Mouse (Mus musculus) lung, postnatal 10 days (tissue): ENCODE data around the gene Pex16.

Experiments
- DNase-seq: peaks from one replicate; pipeline ENCODE4 v3.0.0; 2021

Gene Pex16

DNA sequence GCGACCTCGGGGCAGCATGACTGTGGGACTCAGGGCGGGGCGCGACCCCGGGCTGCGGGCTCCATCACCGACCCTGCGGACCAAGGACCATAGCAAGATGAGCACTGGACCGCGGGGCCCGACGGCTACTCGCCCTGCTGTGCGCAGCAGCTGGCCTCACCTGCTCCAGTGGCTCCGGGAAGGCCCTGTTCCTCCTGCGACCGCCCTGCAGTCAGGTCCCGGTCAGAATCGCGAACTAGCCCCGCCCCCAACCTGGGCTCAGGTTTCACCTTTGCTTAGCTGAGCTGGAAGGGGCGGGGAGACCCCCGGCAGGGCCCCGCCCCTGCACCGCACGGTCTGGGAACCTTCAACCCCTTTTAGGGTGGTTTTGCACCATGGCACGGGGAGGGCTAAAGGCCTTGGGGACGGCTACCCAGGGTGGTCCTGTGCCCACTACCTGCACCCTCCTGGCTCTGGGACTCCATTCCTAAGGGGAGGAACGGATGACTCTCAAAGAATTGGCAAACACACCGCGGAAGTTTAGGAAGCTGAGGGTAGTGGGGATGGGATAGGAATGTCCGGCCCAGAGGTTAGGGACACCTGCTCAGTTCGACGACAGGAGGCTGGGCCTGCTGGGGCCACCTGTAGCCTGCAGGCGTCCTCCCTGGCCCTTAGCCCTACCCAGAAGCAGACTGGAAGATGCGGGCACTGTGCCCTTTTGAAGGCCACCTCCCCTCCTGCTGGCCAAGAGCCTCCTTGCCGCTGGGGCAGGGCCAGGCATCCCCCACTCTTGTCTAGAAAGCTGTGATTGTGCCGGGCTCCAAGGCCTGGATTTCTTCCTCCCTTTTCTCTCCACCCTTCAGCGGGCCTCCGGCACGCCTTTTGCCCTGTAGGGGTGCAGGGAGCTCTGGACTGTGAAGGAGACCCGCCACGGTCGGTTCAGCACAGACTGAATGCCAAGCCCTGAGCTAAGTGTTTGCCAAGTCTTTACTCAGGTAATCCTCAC, 3.4 kb upstream of the Pex16 start:
- DNase-seq, result peak; percentile 84

DNA sequence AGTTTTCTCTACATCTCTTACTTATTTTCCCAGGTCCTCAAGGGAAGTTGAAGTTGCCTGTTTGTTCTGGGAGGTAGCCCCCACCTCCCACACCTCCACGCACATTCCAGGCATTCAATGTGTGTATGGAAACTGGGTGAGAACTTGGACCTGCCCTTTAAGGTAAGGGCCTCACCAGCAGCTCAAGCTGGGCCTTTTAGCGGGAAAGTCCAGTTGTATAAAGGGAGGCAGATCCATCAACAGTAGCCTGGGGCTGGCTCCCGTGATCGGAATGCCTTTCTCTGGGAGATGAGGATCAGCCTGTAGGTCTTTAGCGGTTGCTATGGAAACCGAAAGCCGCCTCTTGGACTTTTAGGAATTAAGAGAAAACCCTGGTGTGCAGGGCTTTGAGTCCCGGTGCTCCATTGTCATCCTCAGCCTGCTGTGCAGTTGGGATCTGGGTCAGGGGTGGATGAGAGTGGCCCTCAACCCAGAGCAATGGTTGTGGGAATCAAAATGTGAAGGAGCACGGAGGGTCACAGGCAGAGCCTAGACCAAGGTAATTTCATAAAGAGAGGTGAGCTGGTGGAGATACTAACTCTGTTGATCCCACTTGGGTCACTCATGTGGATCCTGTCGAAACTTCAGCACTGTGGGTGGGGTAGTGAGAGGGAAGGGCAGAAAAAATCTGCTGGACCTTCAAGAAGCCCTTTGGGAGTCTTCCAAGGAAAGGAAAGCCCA, 2.3 kb upstream of the Pex16 start:
- DNase-seq, result no peak

DNA sequence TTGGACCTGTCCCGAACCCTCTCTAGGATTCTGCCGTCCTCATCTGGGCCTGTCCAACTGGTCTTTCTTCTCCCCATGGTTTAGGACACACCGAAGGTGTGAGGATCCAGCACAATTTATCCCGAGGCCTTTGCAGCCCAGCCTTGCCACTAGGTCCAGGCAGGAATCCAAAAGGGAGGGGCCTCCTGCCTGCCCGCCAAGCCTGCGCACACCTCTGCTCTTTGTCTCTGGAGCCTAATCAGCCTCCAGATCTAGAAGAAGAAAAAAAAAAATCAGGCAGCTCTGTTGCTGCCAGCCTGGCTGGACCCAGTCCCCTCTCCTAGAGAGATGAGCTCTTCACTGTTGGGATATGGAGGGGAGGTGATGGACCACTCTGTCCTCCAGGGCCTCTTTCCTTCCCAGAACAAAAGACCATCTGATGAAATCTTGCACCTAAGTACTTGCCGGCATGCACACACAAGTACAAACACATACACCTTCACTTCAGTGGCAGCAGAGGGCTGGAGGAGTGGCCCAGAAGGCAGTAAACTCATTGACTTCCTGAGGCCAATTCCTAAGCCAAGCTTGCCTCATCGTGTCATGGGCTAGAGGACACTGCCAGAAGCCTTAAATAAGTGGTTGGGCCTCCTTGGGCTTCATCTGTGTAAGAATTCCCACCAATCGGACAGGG, 1.6 kb upstream of the Pex16 start:
- peak; percentile 80 for DNase-seq

DNA sequence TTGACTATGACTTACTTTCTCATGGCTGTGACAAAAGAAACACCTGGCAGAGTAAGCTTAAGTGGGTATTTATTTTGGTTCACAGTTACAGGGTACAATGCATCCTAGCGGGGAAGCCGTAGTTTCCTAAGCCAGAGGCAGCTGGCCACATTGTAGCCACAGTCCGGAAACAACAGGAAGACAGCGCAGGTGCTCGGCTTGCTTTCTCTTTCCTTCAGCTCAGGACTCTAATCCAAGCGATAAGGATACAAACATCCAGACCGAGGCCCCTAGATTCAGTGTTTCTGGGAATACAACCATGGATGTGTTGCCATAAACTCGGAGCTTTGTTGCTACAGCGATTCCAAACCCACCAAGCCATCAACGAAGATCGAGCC, 1.1 kb upstream of the Pex16 start:
- DNase-seq, result no peak

DNA sequence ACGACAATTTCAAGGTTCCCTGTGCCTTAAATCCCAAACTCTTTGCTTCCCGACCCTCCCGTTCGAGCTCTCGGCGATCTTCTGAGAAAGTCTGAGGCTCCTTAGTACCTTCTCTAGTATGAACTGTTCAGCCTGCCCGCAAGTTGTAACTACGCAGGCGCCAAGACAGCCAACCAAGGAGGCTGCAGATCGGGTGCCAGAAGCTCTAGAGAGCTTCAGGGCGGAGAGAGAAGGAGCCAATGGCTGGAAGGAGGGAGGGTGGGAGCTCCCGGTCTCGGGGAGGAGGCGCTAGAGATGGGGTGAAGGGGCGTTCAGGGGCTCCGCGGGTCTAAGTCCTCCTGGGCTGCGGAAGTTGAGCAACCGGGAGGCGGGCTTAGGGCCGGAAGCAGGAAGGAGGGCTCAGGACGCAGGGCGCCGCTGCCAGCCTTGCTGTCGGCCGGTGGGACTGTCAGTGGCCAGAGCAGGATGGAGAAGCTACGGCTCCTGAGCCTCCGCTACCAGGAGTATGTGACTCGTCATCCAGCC, 685 bp downstream of the Pex16 start:
- peak; percentile 99 for DNase-seq

DNA sequence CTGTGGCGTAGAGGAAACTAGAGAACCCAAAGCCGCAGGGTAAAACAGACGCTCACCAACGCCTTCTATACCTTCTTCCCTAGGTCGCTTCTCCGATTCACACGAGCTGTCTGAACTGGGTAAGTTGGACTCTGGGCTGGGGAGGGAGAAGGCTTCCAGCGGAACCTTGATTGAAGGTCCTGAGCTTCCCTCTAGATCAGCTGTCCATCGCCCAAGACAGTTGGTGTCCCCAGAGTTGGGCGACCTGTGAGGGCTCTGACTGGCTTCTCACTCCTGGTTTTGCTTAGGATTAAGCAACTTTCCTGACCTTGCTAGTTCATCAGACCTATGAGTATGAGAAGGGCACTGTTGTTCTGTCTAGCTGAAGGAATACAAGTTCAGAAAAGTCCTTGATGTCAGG, 1.3 kb downstream of the Pex16 start:
- DNase-seq, result no peak

DNA sequence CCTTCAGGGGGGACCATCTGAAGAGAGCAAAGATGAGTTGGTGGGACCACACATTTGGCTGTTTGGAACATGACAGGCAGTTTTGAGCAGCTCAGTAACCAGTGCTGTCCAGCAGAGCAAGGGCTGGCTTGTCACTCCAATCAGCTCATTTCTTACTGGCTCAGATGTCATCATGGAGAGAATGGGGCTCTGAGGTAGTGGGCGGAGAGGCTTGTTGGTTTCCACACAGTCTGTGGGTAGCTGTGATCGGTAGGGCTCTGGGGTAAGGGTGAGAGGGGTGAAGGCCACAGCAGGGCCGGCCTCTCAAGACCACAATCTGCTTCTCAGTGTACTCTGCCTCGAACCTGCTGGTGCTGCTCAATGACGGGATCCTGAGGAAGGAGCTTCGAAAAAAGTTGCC, 1.8 kb downstream of the Pex16 start:
- no peak for DNase-seq

DNA sequence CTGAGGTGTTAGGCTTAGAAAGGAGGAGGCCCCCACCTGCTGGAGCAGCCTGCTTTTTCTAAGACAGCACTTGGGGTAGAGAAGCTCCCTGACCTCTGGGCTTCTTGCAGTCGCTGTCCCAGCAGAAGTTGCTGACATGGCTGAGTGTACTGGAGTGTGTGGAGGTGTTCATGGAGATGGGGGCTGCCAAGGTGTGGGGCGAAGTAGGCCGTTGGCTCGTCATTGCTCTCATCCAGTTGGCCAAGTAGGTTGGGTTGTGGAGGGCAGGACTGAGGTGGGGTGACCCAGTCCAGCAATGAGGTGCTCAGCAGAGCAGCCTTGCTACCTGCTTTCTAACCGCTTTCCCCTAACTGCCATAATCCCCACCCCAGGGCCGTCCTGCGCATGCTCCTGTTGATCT, 2.8 kb downstream of the Pex16 start:
- no peak for DNase-seq

DNA sequence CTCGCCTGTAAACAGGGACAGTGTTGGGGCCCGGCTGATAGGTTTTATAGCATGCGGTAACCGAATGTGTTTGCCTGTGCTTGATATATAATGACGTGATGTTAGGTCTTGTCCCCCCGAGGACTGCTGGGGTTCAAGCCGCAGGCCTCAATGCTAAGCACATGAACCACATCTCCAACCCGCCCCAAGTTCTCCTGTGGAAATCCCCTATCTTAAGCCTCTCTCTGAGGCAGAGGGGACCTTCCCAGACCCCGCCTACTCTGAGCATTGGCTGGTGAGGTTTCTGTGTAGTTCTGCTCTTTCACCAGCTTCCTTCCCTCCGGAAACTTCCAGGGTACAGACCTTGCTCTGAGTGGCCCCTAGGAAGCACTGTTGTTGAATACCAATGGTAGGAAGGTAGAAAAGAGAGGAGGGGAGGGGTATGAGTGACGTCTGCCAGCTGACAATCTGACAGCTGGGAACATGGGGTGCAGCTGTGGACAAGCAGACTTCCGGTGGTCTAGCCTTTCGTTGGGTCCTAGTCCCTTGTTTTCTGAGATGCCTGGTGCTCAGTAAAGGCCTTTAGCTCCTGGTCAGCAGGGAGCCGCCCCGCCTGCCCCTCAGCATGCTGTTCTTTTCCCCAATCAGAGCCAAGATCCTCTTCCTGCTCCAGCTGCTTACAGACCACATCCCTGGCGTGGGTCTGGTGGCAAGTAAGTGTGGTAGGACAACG, 5.5 kb downstream of the Pex16 start:
- DNase-seq, result peak; percentile 32

DNA sequence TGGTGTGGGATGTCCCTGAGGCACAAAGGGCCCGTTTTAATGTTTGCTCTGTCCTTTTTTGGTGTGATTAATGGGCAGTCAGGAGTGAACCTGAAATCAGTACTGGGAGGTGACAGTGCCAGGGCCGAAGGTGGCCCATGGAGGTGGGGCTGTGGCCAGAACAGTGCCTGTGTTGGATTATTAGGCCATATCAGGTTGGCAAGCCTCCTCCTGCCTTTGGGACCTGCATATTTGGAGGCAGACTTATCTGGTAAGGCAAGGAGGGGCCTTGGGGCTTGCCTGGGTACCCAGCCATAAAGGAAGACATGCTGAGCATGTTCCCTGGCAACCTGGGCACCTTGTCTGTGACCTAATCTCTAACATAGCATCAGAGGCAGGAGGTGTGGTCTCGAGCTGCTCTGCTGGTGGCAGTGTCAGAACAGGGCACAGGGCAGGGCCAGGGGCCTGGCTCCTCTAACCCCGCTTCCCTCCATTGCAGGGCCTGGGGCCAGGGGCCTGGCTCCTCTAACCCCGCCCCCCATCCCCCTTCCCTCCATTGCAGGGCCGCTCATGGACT, 6.1 kb downstream of the Pex16 start:
- DNase-seq, result no peak

DNA sequence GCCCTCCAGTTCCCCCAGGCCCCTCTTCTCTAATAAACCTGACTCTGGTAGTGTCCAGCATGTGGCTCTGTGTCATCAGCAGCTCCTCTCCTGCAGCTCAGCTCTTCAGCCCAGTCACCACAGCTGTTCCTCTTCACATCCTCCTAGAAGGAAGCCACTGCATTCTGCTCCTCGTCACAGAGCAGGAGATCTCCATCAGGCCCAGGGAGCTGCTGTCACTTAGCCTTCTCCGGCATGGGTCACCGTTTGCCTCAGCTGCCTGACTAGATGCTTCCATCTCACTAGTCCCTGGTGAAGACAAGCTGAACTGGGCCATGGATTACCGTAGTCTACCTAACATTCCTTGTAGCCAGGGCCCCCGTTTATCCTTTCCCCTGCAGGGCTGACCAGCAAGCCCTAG, 6.7 kb downstream of the Pex16 start:
- no peak for DNase-seq

DNA sequence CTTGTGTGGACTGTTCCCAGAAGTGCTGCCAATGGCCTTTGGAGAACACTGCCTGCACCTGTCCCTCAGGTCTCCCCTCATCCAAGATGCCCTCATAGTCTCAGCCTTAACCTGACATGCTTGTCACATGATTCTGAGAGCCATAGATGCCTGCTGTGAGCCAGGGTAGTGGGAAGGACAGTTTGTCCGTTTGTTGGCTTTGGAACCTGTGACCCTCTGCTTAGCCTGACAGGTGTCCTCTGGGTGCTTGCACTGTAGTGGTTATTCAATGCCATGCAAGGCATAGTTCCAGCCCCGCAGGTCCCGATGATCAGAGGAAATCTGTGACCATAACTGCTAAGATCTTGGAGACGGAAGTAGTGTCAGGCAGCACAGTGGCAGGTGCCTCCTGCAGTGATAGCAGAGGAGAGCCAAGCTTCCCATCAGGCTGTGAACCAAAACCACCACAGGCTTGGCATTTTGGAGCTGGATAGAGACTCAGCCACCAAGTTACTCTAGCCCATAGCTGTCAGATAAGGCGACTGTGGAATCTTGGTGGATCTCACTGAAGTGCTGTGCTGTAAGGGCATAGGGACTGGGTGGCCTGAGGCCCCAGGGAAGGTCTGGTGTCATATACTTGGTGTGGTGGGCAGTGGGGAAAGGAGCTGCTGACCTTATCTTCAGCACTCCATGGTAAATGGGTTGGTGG, 7.6 kb downstream of the Pex16 start, which contains the start of gene 1700029I15Rik:
Gene 1700029I15Rik (plus strand): TSS at position 638 of the 688 bp plus-strand sequence.
- no peak for DNase-seq

DNA sequence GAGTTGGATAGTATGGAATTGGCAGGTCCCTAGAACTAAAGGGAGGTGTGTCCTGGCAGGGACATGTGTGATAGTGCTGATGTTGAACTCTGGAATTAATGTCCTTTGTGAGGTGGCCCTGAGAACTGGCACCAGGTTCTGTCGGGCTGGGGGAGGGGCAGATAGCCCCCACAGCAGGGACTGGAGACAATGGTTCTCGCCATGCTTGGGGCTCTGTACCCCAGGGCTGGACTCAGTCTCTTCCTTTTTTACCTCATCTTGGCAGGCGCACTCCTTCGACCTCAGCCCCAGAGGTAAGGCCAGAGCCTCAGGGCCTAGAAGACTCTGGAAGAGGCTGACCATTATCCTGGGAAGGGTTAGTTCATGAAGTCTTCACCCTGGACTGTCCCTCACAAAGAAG, 8.3 kb downstream of the Pex16 start:
- no peak for DNase-seq

DNA sequence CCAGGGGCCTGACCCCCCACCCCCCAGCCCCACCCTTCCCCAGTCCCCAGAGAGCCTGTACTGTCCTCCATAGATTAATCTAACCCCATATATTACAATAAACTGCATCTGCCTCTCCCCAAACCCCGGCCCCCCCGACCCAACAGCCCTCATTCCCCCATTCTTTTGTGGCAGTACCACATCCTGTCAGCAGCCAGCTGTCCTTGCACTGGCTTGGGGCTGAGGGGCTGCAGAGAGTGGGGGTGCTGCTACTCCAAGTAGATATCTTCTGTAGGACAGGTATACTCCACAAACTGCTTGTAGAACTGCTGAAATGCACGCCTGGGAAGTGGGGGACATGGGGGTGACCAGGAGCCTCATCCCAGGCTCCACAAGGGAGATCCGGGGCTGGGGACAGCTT, 9.6 kb downstream of the Pex16 start:
- no peak for DNase-seq

DNA sequence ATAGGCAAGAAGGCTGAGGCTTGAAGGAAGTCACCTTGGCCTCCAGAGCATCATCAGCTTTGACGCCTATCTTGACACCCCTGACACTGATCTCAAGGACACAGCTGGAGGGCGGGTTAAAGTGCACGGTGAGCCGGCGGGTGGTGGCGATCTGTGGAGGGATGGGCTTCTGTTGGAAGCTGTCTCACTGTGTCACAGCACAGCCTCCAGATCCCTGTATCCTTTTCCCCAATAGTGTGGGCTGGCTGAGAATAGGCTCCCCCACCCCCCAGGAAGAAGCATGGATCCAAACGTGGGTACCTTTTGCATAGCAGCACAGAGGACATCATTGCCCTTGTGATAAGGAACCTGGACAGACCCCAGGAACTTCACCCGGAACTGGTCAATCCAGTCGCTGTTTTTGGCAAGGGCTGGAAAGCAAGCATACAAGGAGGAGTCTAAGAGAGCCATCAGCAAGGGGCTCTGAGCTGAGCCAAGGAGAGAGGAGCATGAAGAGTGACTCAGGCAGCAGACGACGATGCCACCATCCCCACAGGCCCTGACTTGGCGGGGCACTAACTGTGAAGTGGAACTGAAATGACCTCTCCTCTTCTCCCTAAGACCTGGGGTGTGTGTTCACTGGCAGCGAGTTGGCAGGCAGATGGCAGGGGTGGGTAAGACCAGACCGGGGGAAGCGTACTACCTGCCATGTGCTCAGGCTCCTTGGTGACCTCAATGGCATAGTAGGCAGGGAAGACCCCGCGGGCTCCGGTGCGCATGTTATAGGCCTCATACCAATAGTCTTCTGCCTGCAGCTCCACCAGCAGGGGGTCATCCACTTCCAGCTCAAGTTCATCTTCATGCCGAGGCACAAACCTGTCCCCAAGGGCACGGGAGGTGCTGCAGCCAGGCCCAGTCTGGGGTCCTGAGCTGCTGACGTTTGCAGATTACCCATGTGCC, 10.9 kb downstream of the Pex16 start:
- DNase-seq, result no peak

DNA sequence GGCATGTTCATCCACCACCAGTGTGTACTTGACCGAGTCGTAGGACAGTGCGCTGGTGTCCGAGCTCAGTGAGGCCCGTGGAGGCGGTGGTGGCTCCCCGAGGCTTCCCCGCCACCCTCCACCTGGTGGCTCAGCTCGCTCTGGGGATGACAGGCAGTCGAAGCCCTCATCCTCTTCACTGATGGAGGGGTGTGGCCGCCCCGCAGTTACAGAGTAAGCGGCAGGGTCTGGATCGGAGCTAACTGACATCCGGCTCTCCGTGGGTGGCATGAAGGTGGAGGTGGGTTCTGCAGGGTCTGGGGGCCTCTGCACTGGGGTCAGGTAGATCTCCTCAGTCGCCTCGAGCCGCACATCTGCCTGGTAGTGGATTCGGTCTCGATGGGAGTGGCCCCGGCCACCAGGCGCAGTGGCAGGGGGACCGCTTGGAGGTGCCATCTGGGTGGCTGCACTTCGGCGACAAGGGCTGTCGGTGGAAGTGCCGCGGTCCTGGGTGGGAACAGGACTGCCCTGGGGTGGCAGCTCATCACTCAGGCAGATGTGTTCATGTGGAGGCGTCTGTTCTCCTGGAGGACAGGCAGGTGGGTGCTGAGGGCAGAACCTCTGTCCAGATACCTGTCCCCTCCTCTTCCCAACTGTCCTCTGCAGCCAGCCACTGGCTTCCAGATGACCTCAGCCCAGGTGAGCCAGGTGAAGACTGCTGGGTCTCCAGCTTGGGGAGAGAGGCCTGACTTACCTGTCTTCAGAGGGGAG, 12.5 kb downstream of the Pex16 start:
- no peak for DNase-seq

DNA sequence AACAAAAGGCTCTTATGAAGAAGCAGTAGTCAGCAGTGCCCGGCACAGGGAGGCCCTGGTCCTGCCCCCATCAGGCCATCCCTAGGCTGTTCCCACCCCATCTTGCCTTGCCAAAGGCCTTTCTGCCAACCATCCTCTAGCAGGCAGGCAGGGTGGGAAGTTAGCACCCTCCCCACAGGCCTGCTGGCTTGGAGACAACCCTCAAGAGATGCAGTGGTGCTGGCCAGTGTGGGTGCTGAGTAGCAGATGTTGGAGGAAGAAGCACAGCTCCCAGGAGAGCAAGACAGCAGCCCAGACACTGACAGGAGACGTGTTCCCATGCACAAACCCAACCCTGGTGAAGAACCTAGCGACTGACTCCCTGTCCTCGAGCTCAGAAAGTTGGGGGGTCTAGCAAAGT, 13.2 kb downstream of the Pex16 start:
- DNase-seq, result no peak

DNA sequence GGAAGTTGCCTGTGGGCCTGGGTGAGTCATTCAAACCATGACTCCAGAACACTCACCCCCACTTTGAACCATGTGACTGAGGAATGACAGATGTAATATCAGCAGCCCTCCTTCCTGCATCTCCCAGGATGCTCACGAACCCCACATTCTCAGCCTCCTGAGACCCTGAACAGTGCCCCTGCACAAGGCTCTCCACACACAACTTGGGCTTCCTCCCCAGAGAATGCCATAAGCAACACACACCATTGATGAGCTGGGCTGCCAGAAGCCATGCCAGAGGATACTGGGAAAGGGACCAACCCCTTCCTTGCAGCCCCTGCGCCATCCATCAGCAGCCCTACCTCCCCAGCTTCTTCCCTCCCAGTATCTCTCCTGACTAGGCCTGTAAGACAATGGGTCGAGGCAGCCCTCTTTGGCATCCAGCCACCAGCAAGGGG, 13.6 kb downstream of the Pex16 start:
- no peak for DNase-seq

DNA sequence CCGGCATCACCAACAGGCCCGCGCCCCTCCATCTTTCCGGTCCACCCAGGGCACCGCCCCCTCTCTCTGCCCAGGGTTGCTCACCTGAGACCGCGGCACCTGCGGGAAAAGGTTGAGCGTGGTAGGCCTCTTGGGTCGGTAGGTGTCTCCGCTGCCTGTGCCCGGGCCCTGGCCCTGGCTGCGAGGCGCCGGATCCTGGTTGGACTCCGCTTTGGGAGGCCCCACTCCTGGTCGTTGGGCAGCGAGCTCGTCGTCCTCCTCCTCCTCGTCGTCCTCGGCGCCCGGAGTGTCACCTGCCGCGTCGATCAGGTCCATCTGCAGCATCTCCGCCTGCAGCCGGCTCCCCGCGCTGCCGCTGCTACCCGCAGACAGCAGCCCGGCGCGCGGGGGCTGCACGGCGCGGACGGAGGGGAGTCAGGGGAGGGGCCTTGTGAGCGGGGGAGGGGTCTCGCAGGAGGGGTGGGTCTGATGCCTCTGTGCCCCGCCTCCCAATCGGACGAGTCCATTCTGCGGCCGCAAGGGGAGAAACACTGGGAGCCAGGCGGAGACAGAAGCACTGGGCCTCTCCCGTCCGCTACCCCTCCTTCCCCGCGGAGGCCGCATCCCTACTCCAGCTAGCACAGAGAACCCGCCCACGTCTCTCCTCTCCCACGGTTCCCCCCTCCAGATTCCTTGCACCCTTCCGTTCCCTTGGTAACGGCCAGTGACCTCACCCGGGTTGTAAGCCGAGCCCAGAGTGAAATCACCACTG, 14.6 kb downstream of the Pex16 start:
- DNase-seq, result peak; percentile 93
